Mouse (Mus musculus) midbrain, embryonic 16.5 days (tissue): ENCODE results near the gene Perm1. TPM values are rescaled to one million over a fixed set of nuclear protein-coding genes. Genes with fewer than 3 reads are reported as not detected.

Source experiments
- ATAC-seq: fragments of 200-750 bp; cut with Nextera tagmentation; 2 replicates; pipeline ENCODE4 v1.8.0; 2017; ENCODE audit warnings: moderate TSS enrichment
- H3K27ac ChIP-seq: fragments of 300-500 bp; sonication (generic); 2 replicates; pipeline ENCODE4 v1.5.1; 2014; ENCODE audit warnings: mild to moderate bottlenecking, low read length, mixed read lengths
- H3K27me3 ChIP-seq: fragments of 300-500 bp; sonication (generic); 2 replicates; pipeline ENCODE4 v1.6.1; 2014; ENCODE audit warnings: low read depth, low read length, mixed read lengths; ENCODE audit not compliant: control insufficient read depth, insufficient read depth
- H3K36me3 ChIP-seq: fragments of 300-500 bp; sonication (generic); 2 replicates; pipeline ENCODE4 v1.6.1; 2014; ENCODE audit warnings: mild to moderate bottlenecking, low read length, moderate library complexity, mixed read lengths; ENCODE audit not compliant: control insufficient read depth, insufficient read depth
- H3K4me1 ChIP-seq: fragments of 300-500 bp; sonication (generic); 2 replicates; pipeline ENCODE4 v1.6.1; 2014; ENCODE audit warnings: mild to moderate bottlenecking, low read length, mixed read lengths; ENCODE audit not compliant: control insufficient read depth, insufficient read depth
- H3K4me2 ChIP-seq: fragments of 300-500 bp; sonication (generic); 2 replicates; pipeline ENCODE4 v1.6.1; 2014; ENCODE audit warnings: mild to moderate bottlenecking, low read length, mixed read lengths
- H3K4me3 ChIP-seq: fragments of 300-500 bp; sonication (generic); 2 replicates; pipeline ENCODE4 v1.5.1; 2014; ENCODE audit warnings: low read depth, mild to moderate bottlenecking, low read length, moderate library complexity, mixed read lengths
- H3K9ac ChIP-seq: fragments of 300-500 bp; sonication (generic); 2 replicates; pipeline ENCODE4 v1.6.1; 2014; ENCODE audit warnings: low read depth, low read length, mixed read lengths
- H3K9me3 ChIP-seq: fragments of 300-500 bp; sonication (generic); replicated peaks from 2 replicates; pipeline ENCODE4 v1.6.1; 2014; ENCODE audit warnings: mild to moderate bottlenecking, low read length, mixed read lengths; ENCODE audit not compliant: control insufficient read depth, poor library complexity, severe bottlenecking
- WGBS: fragments of 180-500 bp; shearing (Covaris S2); extraction: QIAGEN DNeasy Blood & Tissue Kit; methylation state at CpG from one replicate; pipeline ENCODE4 v1.1.7; 2014; 5-methylcytosine and 5-hydroxymethylcytosine counted together
- polyA plus RNA-seq: library from polyadenylated mRNA; unstranded; fragments of >200 nt; fragmentation: Nextera tagmentation; extraction: Ambion mirVana; gene quantifications from 2 replicates; pipeline ENCODE4 v1.2.1, GENCODE M21; 2015

Gene Perm1
- polyA plus RNA-seq, 1 experiment from 2014 or later: 2.7 TPM

DNA sequence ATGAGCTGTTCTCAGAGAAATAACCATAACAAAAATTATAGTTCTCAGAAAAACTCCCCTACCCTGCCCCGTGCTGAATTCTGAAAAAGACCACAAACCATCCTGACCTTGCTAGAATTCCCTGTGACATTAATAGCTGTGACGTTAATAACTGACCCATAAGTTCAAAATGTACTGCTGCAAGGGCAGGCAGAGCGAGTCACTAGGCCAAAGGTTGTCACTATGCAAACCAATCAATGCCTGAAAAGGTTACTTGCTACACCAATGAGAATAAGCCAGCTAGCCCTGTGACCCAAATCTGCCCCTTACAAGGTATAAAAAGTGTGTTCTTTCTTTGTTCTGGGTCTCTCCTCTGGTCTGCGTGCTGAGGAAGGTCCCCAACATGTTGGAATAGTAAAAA, 6.8 kb upstream of the Perm1 start:
- Histone ChIP-seq H3K4me3 (no peak overlapping the region), H3K36me3 (no peaks in the 10 kb centered on the region), H3K27me3 (peaks cover 2% of the 10 kb centered on the region; the same call in 1 of the 2 replicates), H3K9me3 (no peaks in the 10 kb centered on the region), H3K4me1 (peaks cover 4% of the 10 kb centered on the region), H3K4me2 (no peak overlapping the region), H3K9ac (no peak overlapping the region), H3K27ac (no peak overlapping the region)
- no peak for ATAC-seq
- 92% methylated on average over 4 of the region's 4 CpGs for WGBS

DNA sequence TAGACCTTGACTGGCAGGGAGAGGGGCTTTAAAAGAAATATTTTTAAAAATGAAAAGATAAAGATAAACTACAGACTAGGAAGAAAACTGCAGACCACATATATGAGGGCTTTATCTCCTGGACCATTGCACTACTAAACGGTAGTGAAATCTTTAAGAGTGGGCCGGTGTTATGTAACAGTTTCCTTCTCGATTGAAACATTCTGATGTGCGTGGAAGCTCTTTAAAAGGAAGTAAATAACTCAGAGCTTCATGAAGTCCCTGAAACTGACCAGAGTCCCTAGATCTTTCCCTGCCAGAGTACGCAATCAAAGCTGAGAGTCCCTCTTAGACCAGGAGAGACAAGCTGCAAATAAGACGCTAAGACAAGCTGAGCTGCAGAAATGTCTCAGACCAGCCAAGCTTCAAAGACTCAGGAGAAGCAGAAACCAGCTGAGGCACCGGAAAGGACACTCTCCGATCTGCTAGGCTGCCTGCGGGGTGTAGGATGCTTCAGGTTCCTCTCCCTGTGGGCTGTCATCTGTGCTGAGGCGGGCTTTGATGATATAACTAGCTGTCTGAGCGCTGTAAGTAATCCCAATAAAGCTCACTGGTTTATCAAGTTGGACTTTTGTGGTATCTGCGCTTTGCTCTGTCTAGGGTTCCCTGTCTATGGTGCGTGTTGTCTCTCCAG, 5.6 kb upstream of the Perm1 start:
- H3K27me3 ChIP-seq: no peaks in the 10 kb centered on the region
- no peak for ATAC-seq
- H3K27ac ChIP-seq: no peak overlapping the region
- no peak overlapping the region for H3K9ac ChIP-seq
- H3K36me3 ChIP-seq: no peaks in the 10 kb centered on the region
- no peaks in the 10 kb centered on the region for H3K9me3 ChIP-seq
- WGBS: 86% methylated on average over 13 of the region's 13 CpGs
- no peaks in the 10 kb centered on the region for H3K4me1 ChIP-seq
- H3K4me2 ChIP-seq: no peak overlapping the region
- no peak overlapping the region for H3K4me3 ChIP-seq

DNA sequence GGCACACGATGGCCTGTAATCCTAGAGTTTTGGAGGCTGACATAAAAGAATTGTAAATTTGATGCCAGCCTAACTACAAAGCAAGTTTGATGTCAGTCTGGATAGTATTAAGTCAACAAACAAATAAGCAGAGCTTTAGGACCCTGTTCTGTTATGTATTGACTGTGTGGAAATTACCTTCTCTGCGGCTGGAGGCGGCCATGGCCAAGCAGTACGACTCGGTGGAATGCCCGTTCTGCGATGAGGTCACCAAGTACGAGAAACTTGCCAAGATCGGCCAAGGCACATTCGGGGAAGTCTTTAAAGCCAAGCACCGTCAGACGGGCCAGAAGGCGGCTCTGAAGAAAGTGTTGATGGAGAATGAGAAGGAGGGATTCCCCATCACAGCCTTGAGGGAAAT, 2.5 kb upstream of the Perm1 start:
- H3K27ac ChIP-seq: no peak overlapping the region
- H3K9me3 ChIP-seq: no peaks in the 10 kb centered on the region
- WGBS: 94% methylated on average over 13 of the region's 13 CpGs

DNA sequence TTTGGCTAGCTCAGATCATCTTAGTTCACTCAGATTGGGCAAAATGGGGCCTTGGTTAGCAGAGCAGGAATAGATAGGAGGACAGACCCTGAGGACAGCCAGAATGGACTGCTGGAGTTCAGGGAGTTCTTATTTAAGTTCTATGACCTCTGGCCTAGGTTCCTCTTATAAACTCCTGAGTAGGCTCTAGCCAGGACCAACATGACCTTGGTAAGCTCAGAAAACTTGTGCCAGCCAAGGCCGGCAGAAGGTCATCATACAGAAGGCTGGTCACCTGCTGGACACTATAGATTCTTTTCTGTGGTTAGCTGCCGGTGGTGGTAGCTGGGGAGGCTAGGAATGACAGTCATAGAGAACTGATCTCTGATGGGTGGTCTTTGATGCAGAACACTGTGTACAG, 528 bp downstream of the Perm1 start:
- Histone ChIP-seq H3K4me2 (no peak overlapping the region), H3K27me3 (no peaks in the 10 kb centered on the region), H3K27ac (no peak overlapping the region), H3K4me3 (no peak overlapping the region), H3K9me3 (no peaks in the 10 kb centered on the region), H3K9ac (no peak overlapping the region), H3K36me3 (no peaks in the 10 kb centered on the region), H3K4me1 (no peaks in the 10 kb centered on the region)
- ATAC-seq: no peak
- 98% methylated on average over 2 of the region's 2 CpGs for WGBS

More for the DNA sequence above, 2.5 kb upstream of the Perm1 start:
- no peak overlapping the region for H3K4me2 ChIP-seq
- H3K9ac ChIP-seq: no peak overlapping the region
- H3K36me3 ChIP-seq: no peaks in the 10 kb centered on the region
- no peaks in the 10 kb centered on the region for H3K4me1 ChIP-seq
- no peak overlapping the region for H3K4me3 ChIP-seq
- ATAC-seq: no peak
- H3K27me3 ChIP-seq: no peaks in the 10 kb centered on the region

GRCm38 (mm10) chr4:156217022-156217669, 1.5 kb downstream of the Perm1 start:
- Histone ChIP-seq H3K27me3 (no peaks in the 10 kb centered on the region), H3K4me1 (no peaks in the 10 kb centered on the region), H3K4me2 (no peak overlapping the region), H3K9me3 (no peaks in the 10 kb centered on the region), H3K36me3 (no peaks in the 10 kb centered on the region), H3K27ac (no peak overlapping the region), H3K4me3 (no peak overlapping the region), H3K9ac (no peak overlapping the region)
- 84% methylated on average over 16 of the region's 16 CpGs for WGBS
- ATAC-seq: no peak

DNA sequence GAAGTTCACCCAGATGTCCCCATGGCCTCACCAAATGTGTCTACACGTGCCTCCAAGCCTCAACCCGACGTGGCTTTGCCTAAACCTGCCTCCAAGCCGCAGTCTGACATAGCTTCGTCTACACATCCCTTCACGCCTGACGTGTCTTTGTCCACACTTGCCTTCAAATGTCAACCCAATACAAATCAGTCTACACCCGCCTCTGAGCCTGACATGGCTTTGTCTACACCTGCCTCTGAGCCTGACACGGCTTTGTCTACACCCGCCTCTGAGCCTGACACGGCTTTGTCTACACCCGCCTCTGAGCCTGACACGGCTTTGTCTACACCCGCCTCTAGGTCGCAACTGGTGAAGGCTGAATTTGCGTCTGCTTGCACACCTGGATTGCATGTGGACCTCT, 2.2 kb downstream of the Perm1 start:
- Histone ChIP-seq H3K4me1 (no peaks in the 10 kb centered on the region), H3K27ac (no peak overlapping the region), H3K36me3 (peaks cover 2% of the 10 kb centered on the region; the same call in 1 of the 2 replicates), H3K27me3 (no peaks in the 10 kb centered on the region), H3K4me2 (no peak overlapping the region), H3K9me3 (no peaks in the 10 kb centered on the region), H3K4me3 (no peak overlapping the region), H3K9ac (no peak overlapping the region)
- WGBS: 75% methylated on average over 16 of the region's 16 CpGs
- ATAC-seq: no peak

DNA sequence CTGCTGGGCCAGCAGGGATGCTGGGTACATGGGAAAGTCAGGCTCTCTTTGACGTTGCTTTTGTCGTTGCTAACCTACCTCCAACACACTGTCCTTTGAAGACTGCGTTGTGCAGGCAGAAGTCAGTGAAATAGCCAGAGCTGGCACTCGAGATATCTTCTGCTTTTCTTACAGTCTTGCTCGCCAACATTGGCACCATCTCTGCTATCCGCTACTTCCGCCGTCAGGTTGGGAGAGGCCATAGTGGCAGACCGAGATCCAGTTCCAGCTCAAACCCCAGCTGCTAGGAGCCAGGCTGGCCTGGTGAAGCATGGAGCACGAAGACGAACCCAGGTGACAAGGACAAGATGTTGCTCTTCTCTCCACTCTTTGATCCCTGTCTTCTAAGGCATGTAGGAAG, 4.3 kb downstream of the Perm1 start:
- Histone ChIP-seq H3K4me3 (no peak overlapping the region), H3K9ac (no peak overlapping the region), H3K27me3 (no peaks in the 10 kb centered on the region), H3K4me2 (no peak overlapping the region), H3K27ac (no peak overlapping the region), H3K4me1 (no peaks in the 10 kb centered on the region), H3K36me3 (peaks cover 2% of the 10 kb centered on the region; the same call in 1 of the 2 replicates), H3K9me3 (no peaks in the 10 kb centered on the region)
- no peak for ATAC-seq
- WGBS: 88% methylated on average over 11 of the region's 11 CpGs

- Histone ChIP-seq H3K27ac (no peak overlapping the region), H3K27me3 (no peaks in the 10 kb centered on the region), H3K36me3 (peaks cover 3% of the 10 kb centered on the region), H3K9me3 (no peaks in the 10 kb centered on the region), H3K4me3 (no peak overlapping the region), H3K9ac (no peak overlapping the region), H3K4me1 (no peaks in the 10 kb centered on the region), H3K4me2 (no peak overlapping the region)
- 88% methylated on average over 2 of the region's 2 CpGs for WGBS
- ATAC-seq: no peak
Measured at GRCm38 (mm10) chr4:156224276-156224675, 8.6 kb downstream of the Perm1 start.

DNA sequence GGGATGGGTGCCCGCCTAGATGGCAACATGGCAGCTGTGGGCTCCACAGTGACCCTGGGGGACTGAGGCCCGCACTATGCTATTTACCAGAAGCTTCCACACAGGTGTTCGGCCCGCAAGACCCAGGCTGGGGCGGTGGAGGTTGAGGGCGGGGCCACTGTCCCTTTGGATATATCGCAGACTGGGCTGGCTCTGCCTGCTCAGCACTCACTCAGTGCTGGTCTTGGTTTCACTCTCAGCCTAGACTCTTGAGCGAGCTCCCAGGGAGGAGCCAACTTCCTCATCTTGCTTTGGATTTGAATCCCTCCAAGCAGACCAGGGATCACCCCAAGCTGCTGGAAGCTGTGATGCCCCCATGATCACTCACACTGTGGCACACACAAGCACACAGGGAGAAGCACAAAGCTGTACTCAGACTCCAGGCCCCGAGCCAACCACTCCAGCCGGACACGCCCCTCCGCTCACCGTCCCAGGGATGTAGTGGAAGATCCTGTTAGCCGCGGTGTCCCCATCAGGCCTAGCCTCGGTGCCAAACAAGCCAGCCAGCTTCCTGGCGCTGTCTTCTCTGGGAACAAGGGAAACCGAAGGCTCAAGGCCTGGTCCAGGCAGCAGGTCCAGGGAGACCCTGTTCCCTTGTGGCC, 12.2 kb downstream of the Perm1 start:
- WGBS: 37% methylated on average over 18 of the region's 18 CpGs
- Histone ChIP-seq H3K9ac (peak overlapping the region; percentile 34; the same call in 1 of the 2 replicates), H3K9me3 (no peaks in the 10 kb centered on the region), H3K27ac (no peak overlapping the region), H3K36me3 (peaks cover 32% of the 10 kb centered on the region), H3K4me1 (no peaks in the 10 kb centered on the region), H3K4me2 (no peak overlapping the region), H3K4me3 (no peak overlapping the region), H3K27me3 (no peaks in the 10 kb centered on the region)
- no peak for ATAC-seq
